Mouse (Mus musculus) midbrain, embryonic 11.5 days (tissue): Measurements from ENCODE around the gene Tmem199. TPM values are rescaled to one million over a fixed set of nuclear protein-coding genes. Genes with fewer than 3 reads are reported as not detected.
"Not testable (repeated sequence)": the region's sequence is repeated elsewhere in the genome, so short reads cannot be mapped to it uniquely, and the experiment has no call there.

Experiments
- ATAC-seq: fragments of 200-750 bp; cut with Nextera tagmentation; 2 replicates; pipeline ENCODE4 v1.8.0; 2017; ENCODE audit warnings: moderate TSS enrichment, moderate library complexity; ENCODE audit not compliant: low FRiP score
- DNase-seq: peaks from one replicate; pipeline ENCODE4 v3.0.0; 2015; ENCODE audit warnings: low spot score; ENCODE audit errors: missing footprints
- H3K27ac ChIP-seq: fragments of 300-500 bp; sonication (generic); 2 replicates; pipeline ENCODE4 v1.5.1; 2014; ENCODE audit warnings: low read depth, low read length
- H3K27me3 ChIP-seq: fragments of 300-500 bp; sonication (generic); 2 replicates; pipeline ENCODE4 v1.6.1; 2014; ENCODE audit warnings: mild to moderate bottlenecking, low read length, moderate library complexity, mixed read lengths; ENCODE audit not compliant: control insufficient read depth, insufficient read depth
- H3K36me3 ChIP-seq: fragments of 300-500 bp; sonication (generic); 2 replicates; pipeline ENCODE4 v1.6.1; 2014; ENCODE audit warnings: mild to moderate bottlenecking, low read length, moderate library complexity, mixed read lengths; ENCODE audit not compliant: control insufficient read depth, insufficient read depth
- H3K4me1 ChIP-seq: fragments of 300-500 bp; sonication (generic); 2 replicates; pipeline ENCODE4 v1.6.1; 2014; ENCODE audit warnings: low read length; ENCODE audit not compliant: control insufficient read depth, insufficient read depth
- H3K4me2 ChIP-seq: fragments of 300-500 bp; sonication (generic); 2 replicates; pipeline ENCODE4 v1.6.1; 2014; ENCODE audit warnings: mild to moderate bottlenecking, moderate library complexity
- H3K4me3 ChIP-seq: fragments of 300-500 bp; sonication (generic); 2 replicates; pipeline ENCODE4 v1.5.1; 2014; ENCODE audit warnings: low read depth, low read length
- H3K9ac ChIP-seq: fragments of 300-500 bp; sonication (generic); 2 replicates; pipeline ENCODE4 v1.6.1; 2014; ENCODE audit warnings: low read length
- H3K9me3 ChIP-seq: fragments of 300-500 bp; sonication (generic); 2 replicates; pipeline ENCODE4 v1.6.1; 2016; ENCODE audit warnings: low read length; ENCODE audit not compliant: control insufficient read depth
- WGBS: fragments of 180-500 bp; shearing (Covaris S2); extraction: QIAGEN DNeasy Blood & Tissue Kit; methylation state at CpG from one replicate; pipeline ENCODE4 v1.1.7; 2014; 5-methylcytosine and 5-hydroxymethylcytosine counted together
- polyA plus RNA-seq: library from polyadenylated mRNA; unstranded; fragments of >200 nt; fragmentation: Nextera tagmentation; extraction: Ambion mirVana; gene quantifications from 2 replicates; pipeline ENCODE4 v1.2.1, GENCODE M21; 2014

The Tmem199 gene
- polyA plus RNA-seq, 1 experiment from 2014 or later, result 82.4 TPM

GRCm38 (mm10) chr11:78531515-78531914 is 19.5 kb upstream of the Tmem199 start:
- H3K27me3 ChIP-seq, ATAC-seq, H3K27ac ChIP-seq, H3K9ac ChIP-seq, H3K4me3 ChIP-seq, DNase-seq, H3K4me1 ChIP-seq, H3K9me3 ChIP-seq, H3K4me2 ChIP-seq: not testable (repeated sequence)
- peaks cover 16% of the 10 kb centered on the region for H3K36me3 ChIP-seq
- 89% methylated on average over 10 of the region's 10 CpGs for WGBS

- WGBS, result 86% methylated on average over 6 of the region's 6 CpGs
- H3K36me3 ChIP-seq, result peaks cover 19% of the 10 kb centered on the region
Measured at GRCm38 (mm10) chr11:78531046-78531445, 19.1 kb upstream of the Tmem199 start.

DNA sequence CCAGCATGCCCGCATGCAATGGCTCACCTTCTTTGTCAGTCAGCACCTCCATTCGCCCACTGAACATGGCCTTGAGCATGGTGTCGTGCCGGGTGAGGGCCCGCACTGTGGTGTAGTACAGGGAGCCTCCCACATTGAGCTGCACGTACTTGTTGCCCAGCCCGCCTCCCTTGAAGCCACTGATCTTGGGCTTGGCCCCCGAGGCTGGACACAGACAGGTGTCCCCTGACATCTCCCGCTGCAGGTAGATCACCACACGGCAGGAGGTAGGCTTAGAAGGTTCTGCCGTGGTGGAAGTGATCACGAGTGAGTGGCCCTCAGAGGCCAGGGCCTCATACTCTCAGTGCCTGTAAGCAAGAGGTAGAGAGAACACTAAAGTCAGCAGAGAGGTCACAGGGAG is 18.0 kb upstream of the Tmem199 start:
- Histone ChIP-seq H3K36me3 (peaks cover 26% of the 10 kb centered on the region), H3K27ac (no peak overlapping the region), H3K4me1 (peaks cover 5% of the 10 kb centered on the region), H3K27me3 (no peaks in the 10 kb centered on the region), H3K9ac (no peak overlapping the region), H3K4me3 (no peak overlapping the region), H3K4me2 (no peak overlapping the region), H3K9me3 (no peaks in the 10 kb centered on the region)
- ATAC-seq (no peak), DNase-seq (no peak)
- 94% methylated on average over 12 of the region's 12 CpGs for WGBS

More at GRCm38 (mm10) chr11:78531046-78531445, 19.1 kb upstream of the Tmem199 start:
- Histone ChIP-seq H3K4me1 (peaks cover 9% of the 10 kb centered on the region), H3K9me3 (no peaks in the 10 kb centered on the region), H3K27ac (no peak overlapping the region), H3K9ac (no peak overlapping the region), H3K27me3 (no peaks in the 10 kb centered on the region), H3K4me3 (no peak overlapping the region), H3K4me2 (no peak overlapping the region)
- ATAC-seq (no peak), DNase-seq (no peak)

DNA sequence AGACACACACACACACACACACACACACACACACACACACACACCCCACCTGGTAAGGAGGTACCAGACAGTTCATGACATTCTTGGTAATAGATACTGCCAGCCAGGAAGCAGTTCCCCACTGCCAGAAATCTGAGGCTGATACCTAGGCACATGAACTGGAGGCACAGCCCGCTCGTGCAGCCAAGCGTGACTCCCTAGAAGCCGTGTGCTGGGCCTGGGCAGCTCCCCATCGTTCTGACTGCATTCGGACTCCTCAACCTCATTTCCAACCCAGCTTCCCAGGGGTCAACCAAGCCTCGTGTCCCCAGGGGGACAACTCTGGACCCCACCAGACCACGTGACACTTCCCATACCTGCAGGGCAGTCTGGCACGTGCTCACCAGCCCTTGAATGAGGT is 16.7 kb upstream of the Tmem199 start:
- WGBS, result 81% methylated on average over 9 of the region's 9 CpGs
- no peak overlapping the region for H3K4me2 ChIP-seq
- ATAC-seq, result no peak
- H3K4me3 ChIP-seq, result no peak overlapping the region
- DNase-seq, result no peak
- no peaks in the 10 kb centered on the region for H3K27me3 ChIP-seq
- no peak overlapping the region for H3K9ac ChIP-seq
- no peaks in the 10 kb centered on the region for H3K4me1 ChIP-seq
- peaks cover 29% of the 10 kb centered on the region for H3K36me3 ChIP-seq
- no peaks in the 10 kb centered on the region for H3K9me3 ChIP-seq
- H3K27ac ChIP-seq, result no peak overlapping the region

DNA sequence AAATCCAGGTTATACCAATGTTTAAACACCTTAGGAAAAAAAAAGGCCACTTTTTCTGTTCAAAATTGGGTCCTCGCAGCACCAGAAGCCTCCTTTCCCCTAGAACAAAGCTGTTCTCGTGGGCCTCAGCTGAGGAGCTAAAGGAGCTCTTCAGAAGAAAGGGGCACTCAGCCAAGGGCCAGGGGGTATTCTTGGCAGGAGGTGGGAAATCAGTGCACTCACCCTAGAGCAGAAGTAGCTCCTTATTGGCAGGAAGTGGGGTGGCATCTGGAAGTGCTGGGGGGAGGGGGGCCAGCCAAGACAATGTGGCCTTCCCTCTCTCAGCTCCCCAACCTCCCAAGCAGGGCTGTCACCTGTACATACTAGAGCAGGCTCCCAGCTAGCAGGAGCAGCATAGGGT is 12.9 kb upstream of the Tmem199 start:
- WGBS, result 100% methylated on average over 2 of the region's 2 CpGs
- Histone ChIP-seq H3K4me1 (no peaks in the 10 kb centered on the region), H3K36me3 (peaks cover 45% of the 10 kb centered on the region), H3K9ac (no peak overlapping the region), H3K4me3 (no peak overlapping the region), H3K9me3 (no peaks in the 10 kb centered on the region), H3K27me3 (no peaks in the 10 kb centered on the region), H3K27ac (no peak overlapping the region), H3K4me2 (no peak overlapping the region)
- no peak for DNase-seq
- ATAC-seq, result no peak

DNA sequence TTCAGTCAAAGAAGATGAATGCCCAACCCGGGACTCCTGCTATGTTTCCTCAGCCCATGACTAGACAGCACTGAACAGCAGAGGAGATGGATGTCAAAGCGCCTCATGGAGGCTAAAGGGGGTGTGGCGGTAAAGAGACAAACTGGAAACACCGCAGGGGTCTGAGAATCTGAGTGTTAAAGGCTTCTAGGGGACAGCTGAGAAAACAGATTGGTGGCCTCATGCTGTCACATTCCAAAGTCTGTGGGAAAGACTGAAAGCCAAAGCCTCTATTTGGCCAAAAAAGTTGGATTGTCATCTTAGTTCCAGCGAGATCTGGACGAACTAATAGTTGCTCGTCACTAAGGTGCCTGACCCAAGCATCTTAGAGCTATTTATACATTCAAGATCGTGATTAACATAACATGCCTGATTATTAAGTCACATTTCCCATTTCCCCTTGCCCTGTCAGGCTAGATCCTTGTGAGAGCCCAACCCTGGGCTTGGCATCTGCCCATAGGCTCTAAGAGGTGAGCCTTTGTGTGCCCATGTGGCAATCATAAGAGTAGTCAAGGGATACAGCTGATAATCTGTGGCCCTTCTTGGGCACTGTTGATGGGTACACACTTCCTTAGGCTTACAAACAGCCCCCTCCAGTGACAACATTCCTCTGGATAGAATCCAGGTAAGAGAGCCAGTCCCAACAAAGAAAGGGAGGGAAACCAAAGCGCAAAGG is 11.4 kb upstream of the Tmem199 start:
- H3K27ac ChIP-seq, result no peak overlapping the region
- ATAC-seq (no peak), DNase-seq (no peak)
- H3K4me3 ChIP-seq, result no peak overlapping the region
- H3K9me3 ChIP-seq, result no peaks in the 10 kb centered on the region
- no peak overlapping the region for H3K4me2 ChIP-seq
- H3K4me1 ChIP-seq, result no peaks in the 10 kb centered on the region
- 83% methylated on average over 9 of the region's 9 CpGs for WGBS
- H3K27me3 ChIP-seq, result no peaks in the 10 kb centered on the region
- no peak overlapping the region for H3K9ac ChIP-seq
- peaks cover 47% of the 10 kb centered on the region for H3K36me3 ChIP-seq

- H3K9me3 ChIP-seq, result no peaks in the 10 kb centered on the region
- 95% methylated on average over 1 of the region's 1 CpGs for WGBS
- DNase-seq (no peak), ATAC-seq (no peak)
- peaks cover 49% of the 10 kb centered on the region for H3K36me3 ChIP-seq
- H3K4me1 ChIP-seq, result no peaks in the 10 kb centered on the region
- H3K27ac ChIP-seq, result no peak overlapping the region
- H3K4me3 ChIP-seq, result no peak overlapping the region
- no peak overlapping the region for H3K4me2 ChIP-seq
- H3K27me3 ChIP-seq, result no peaks in the 10 kb centered on the region
- no peak overlapping the region for H3K9ac ChIP-seq
Measured at GRCm38 (mm10) chr11:78522481-78522997, 10.6 kb upstream of the Tmem199 start.

- no peak for ATAC-seq
- Histone ChIP-seq H3K9me3 (no peaks in the 10 kb centered on the region), H3K4me1 (no peaks in the 10 kb centered on the region), H3K4me2 (no peak overlapping the region), H3K4me3 (no peak overlapping the region), H3K9ac (no peak overlapping the region), H3K27ac (no peak overlapping the region), H3K27me3 (no peaks in the 10 kb centered on the region), H3K36me3 (peaks cover 44% of the 10 kb centered on the region)
- DNase-seq, result no peak
- 94% methylated on average over 3 of the region's 3 CpGs for WGBS
Measured at GRCm38 (mm10) chr11:78521880-78522279, 9.9 kb upstream of the Tmem199 start.

DNA sequence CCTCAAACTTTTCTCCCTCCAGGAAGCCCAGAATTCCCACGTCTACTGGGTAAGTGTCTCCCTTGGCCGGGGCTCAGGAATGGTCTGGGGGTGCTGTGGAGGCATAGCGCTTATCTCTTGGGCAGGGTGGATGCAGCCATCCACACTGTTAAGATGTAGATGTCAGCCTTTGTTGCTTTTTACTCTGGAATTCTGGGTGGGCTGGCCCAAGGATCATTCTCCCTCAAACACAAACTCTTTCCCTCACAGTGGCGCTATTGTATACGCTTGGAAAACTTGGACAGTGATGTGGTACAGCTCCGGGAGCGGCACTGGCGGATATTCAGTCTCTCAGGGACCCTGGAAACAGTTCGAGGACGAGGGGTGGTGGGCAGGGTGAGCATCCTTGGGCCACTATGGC is 7.0 kb upstream of the Tmem199 start:
- no peak overlapping the region for H3K27ac ChIP-seq
- 95% methylated on average over 10 of the region's 10 CpGs for whole genome bisulfite sequencing
- no peaks in the 10 kb centered on the region for H3K27me3 ChIP-seq

More for the DNA sequence above, 7.0 kb upstream of the Tmem199 start:
- H3K4me3 ChIP-seq, result no peak overlapping the region
- DNase-seq (no peak), ATAC-seq (no peak)
- no peaks in the 10 kb centered on the region for H3K9me3 ChIP-seq
- H3K4me2 ChIP-seq, result no peak overlapping the region
- no peak overlapping the region for H3K9ac ChIP-seq
- no peaks in the 10 kb centered on the region for H3K4me1 ChIP-seq
- peaks cover 40% of the 10 kb centered on the region; the same call in 1 of the 2 replicates for H3K36me3 ChIP-seq
